Mouse (Mus musculus) neural tube, embryonic 13.5 days (tissue): ENCODE measurements around the gene Olfr1222. TPM values are rescaled to one million over a fixed set of nuclear protein-coding genes. Genes with fewer than 3 reads are reported as not detected.
"Not testable (repeated sequence)": the region's sequence is repeated elsewhere in the genome, so short reads cannot be mapped to it uniquely, and the experiment has no call there.

Experiments
- ATAC-seq: fragments of 200-750 bp; cut with Nextera tagmentation; 2 replicates; pipeline ENCODE4 v1.8.0; 2017; ENCODE audit warnings: low read depth, mild to moderate bottlenecking, moderate TSS enrichment, moderate library complexity
- H3K27ac ChIP-seq: fragments of 300-500 bp; sonication (generic); replicated peaks from 2 replicates; pipeline ENCODE4 v1.5.1; 2015; ENCODE audit warnings: moderate library complexity, mild to moderate bottlenecking, inconsistent platforms
- H3K27me3 ChIP-seq: fragments of 300-500 bp; sonication (generic); 2 replicates; pipeline ENCODE4 v1.6.1; 2015; ENCODE audit warnings: mild to moderate bottlenecking, inconsistent platforms
- H3K36me3 ChIP-seq: fragments of 300-500 bp; sonication (generic); 2 replicates; pipeline ENCODE4 v1.6.1; 2015; ENCODE audit warnings: mild to moderate bottlenecking, inconsistent platforms
- H3K4me1 ChIP-seq: fragments of 300-500 bp; sonication (generic); replicated peaks from 2 replicates; pipeline ENCODE4 v1.6.1; 2015; ENCODE audit warnings: inconsistent platforms
- H3K4me2 ChIP-seq: fragments of 300-500 bp; sonication (generic); 2 replicates; pipeline ENCODE4 v1.6.1; 2015; ENCODE audit warnings: inconsistent platforms, mild to moderate bottlenecking, moderate library complexity
- H3K4me3 ChIP-seq: fragments of 300-500 bp; sonication (generic); 2 replicates; pipeline ENCODE4 v1.5.1; 2015; ENCODE audit warnings: mild to moderate bottlenecking, inconsistent platforms
- H3K9ac ChIP-seq: fragments of 300-500 bp; sonication (generic); 2 replicates; pipeline ENCODE4 v1.6.1; 2015; ENCODE audit warnings: moderate library complexity, mild to moderate bottlenecking, inconsistent platforms
- H3K9me3 ChIP-seq: fragments of 300-500 bp; sonication (generic); 2 replicates; pipeline ENCODE4 v1.6.1; 2016; ENCODE audit warnings: inconsistent platforms
- WGBS: fragments of 180-500 bp; shearing (Covaris S2); methylation state at CpG from one replicate; pipeline ENCODE4 v1.1.7; 2015; 5-methylcytosine and 5-hydroxymethylcytosine counted together
- polyA plus RNA-seq: library from polyadenylated mRNA; unstranded; fragments of >200 nt; fragmentation: Nextera tagmentation; extraction: Ambion mirVana; gene quantifications from 2 replicates; pipeline ENCODE4 v1.2.1, GENCODE M21; 2015

The Olfr1222 gene
- not detected in 2 replicates for polyA plus RNA-seq

DNA sequence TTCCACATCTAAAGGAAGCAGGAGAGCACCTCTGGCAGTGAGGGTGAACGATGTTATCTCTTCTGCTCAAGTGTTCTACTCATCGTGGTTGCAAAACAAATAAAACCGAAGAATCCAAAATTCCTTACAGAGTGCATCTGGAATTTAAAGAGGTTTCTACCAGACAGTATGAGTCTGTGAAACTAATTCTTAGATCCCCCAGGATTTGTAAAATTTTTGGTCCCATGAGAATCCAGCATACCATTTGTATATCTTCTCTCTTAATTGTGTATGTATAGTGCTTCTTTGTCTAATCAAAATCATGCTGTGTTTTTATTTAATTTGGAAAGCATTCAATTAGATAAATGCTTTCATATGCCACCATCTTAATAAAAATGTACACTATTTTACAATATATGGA lies at the start of gene Olfr1222:
Gene Olfr1222 (minus strand): TSS at position 101 of the 400 bp plus-strand sequence.
- H3K4me2 ChIP-seq, result no peak within 1 kb of the TSS
- no peak within 1 kb of the TSS for H3K4me3 ChIP-seq
- H3K9me3 ChIP-seq, result no peaks in the 10 kb centered on the region
- 84% methylated on average over 3 of the region's 3 CpGs for WGBS
- no peak for ATAC-seq
- no peak within 1 kb of the TSS for H3K9ac ChIP-seq
- no peaks in the 10 kb centered on the region for H3K36me3 ChIP-seq
- no peaks in the 10 kb centered on the region for H3K27me3 ChIP-seq
- no peak within 1 kb of the TSS for H3K27ac ChIP-seq
- no peaks in the 10 kb centered on the region for H3K4me1 ChIP-seq

DNA sequence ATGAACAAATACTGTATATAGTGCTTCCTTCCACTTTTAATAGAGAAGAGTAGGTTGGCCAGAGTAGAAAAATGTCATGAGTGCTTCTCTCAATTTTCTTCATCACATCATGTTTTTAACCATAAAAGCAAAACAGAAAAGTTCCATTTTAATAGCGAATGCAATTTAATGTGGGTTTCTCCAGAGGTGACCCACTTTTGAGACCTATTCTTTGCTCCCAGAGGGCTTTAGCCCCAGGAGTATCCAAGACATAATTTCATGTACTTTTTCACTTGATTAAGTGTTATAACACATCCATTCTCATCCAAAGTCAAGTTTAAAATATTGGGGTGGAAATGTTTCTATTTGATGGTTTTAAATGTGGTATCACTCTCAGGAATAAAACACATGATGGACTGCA lies 41.7 kb upstream of the Olfr1222 start, which contains the start of gene Olfr1225:
Gene Olfr1225 (minus strand): TSS at position 101 of the 400 bp plus-strand sequence.
- Histone ChIP-seq H3K4me1 (no peaks in the 10 kb centered on the region), H3K27ac (no peak within 1 kb of the TSS), H3K36me3 (no peaks in the 10 kb centered on the region), H3K4me3 (no peak within 1 kb of the TSS), H3K9ac (no peak within 1 kb of the TSS), H3K27me3 (no peaks in the 10 kb centered on the region), H3K9me3 (no peaks in the 10 kb centered on the region), H3K4me2 (no peak within 1 kb of the TSS)
- 90% methylated on average over 1 of the region's 1 CpGs for WGBS
- ATAC-seq, result no peak

DNA sequence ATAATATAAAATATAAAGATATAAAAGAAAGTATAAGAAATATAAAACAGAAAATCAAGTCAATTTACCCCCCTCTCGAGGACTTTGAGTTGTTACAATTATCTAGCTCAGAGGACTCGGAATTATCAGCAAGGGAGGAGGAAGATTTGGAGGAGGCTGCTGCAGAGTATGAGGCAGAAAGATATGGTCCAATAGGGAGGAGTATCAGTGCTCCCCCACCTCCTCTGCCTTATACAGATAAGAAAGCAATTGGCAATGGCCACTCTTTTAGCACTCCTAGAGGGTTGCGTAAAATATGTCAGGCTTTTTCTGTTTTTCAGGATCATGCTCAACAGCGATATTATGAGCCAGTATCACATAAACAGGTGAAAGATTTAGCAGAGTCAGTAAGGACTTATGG lies 31.9 kb upstream of the Olfr1222 start:
- not testable (repeated sequence) for H3K36me3 ChIP-seq, H3K9me3 ChIP-seq, H3K27me3 ChIP-seq, ATAC-seq, H3K27ac ChIP-seq, H3K4me2 ChIP-seq, H3K4me3 ChIP-seq, H3K9ac ChIP-seq, H3K4me1 ChIP-seq
- WGBS, result 88% methylated on average over 4 of the region's 4 CpGs

DNA sequence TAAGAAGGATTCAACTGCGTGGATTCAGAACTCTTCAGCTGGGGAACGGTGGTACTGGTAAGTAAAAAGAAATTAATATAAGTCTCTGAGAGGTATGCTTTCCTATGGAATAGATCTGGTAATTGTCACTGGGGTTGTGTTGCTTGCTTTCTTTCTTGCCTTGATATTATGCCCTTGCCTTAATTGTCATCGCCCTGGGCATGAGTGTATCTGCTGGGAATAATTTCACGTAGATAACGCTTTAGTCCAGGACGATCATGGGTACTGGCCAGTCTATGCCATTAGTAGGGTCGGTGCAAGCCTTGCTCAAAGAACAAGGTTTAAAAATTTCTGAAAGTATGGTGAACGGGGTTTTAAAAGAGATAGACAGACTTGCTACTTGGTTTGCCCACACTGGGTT lies 31.1 kb upstream of the Olfr1222 start, which contains the start of gene Olfr1224-ps1:
Gene Olfr1224-ps1 (minus strand): TSS at position 101 of the 400 bp plus-strand sequence.
- ATAC-seq, H3K36me3 ChIP-seq, H3K9ac ChIP-seq, H3K27me3 ChIP-seq, H3K27ac ChIP-seq, H3K9me3 ChIP-seq, H3K4me1 ChIP-seq, H3K4me2 ChIP-seq, H3K4me3 ChIP-seq: not testable (repeated sequence)
- WGBS, result 92% methylated on average over 8 of the region's 8 CpGs

DNA sequence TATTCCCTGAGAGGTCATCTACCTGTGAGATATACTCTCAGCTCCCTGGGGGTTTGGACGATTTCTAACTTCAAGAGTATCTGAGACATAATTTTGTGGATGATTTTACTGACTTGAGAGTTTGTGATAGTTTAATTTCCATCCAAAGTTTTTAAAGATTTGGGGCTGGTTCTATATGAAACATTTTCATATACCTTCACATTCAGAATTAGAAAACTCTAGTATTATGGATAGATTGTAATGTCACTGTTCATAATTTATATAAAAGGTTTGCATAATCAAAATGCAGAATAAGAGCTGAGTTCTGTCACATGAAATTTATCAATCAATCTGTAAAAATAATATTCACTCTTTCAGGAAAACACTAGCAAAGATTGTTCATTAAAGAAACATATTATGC lies 18.6 kb upstream of the Olfr1222 start, which contains the start of gene Olfr1223:
Gene Olfr1223 (minus strand): TSS at position 101 of the 400 bp plus-strand sequence.
- no peaks in the 10 kb centered on the region for H3K4me1 ChIP-seq
- H3K27ac ChIP-seq, result no peak within 1 kb of the TSS
- WGBS, result 76% methylated on average over 1 of the region's 1 CpGs
- H3K4me3 ChIP-seq, result no peak within 1 kb of the TSS
- ATAC-seq, result no peak
- no peak within 1 kb of the TSS for H3K4me2 ChIP-seq
- no peak within 1 kb of the TSS for H3K9ac ChIP-seq
- H3K27me3 ChIP-seq, result no peaks in the 10 kb centered on the region
- no peaks in the 10 kb centered on the region for H3K9me3 ChIP-seq
- no peaks in the 10 kb centered on the region for H3K36me3 ChIP-seq

DNA sequence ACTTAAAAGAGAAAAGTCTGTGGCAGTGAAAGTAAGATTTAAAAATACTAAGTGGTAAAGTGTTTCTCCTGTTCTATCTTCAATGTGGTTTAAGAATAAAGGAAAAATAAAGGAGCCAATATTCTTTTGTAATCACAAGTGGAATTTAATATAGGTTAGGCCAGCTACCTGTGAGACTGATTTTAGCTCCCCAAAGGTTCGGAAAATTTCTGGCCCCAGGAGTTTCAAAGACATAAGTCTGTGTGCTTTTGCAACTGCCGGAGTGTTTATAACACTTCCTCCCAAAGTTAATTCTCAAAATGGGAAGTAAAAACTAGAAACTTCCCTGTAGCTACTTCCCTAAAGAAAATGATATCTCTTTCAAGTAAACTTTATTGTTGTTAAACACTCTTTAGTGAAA lies 15.7 kb downstream of the Olfr1222 start, which contains the start of gene Olfr1221:
Gene Olfr1221 (minus strand): TSS at position 101 of the 400 bp plus-strand sequence.
- H3K27me3 ChIP-seq, result no peaks in the 10 kb centered on the region
- no peak within 1 kb of the TSS for H3K4me2 ChIP-seq
- H3K4me1 ChIP-seq, result no peaks in the 10 kb centered on the region
- no peak within 1 kb of the TSS for H3K27ac ChIP-seq
- no peak within 1 kb of the TSS for H3K4me3 ChIP-seq
- ATAC-seq, result no peak
- H3K36me3 ChIP-seq, result no peaks in the 10 kb centered on the region
- 91% methylated on average over 2 of the region's 2 CpGs for WGBS
- no peaks in the 10 kb centered on the region for H3K9me3 ChIP-seq
- no peak within 1 kb of the TSS for H3K9ac ChIP-seq

DNA sequence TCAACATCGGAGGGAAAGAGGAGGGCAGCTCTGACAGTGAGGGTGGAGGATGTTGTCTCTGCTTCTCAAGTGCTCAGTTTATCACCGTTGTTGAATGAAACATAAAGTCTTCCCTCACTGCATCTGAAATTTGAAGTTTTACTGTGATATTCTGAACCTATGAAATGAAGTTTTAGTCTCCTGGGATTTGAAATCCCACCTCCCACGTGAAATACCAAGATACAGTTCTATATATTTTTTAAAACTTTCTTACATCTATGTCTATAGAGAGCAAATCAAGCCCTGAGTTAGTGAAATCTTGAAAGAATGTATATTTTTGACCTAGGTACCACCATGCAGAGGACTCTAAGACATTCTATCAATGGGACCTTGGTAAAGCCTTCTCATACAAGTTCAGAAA lies 26.1 kb downstream of the Olfr1222 start, which contains the start of gene Olfr1220:
Gene Olfr1220 (minus strand): TSS at position 101 of the 400 bp plus-strand sequence.
- H3K27ac ChIP-seq, result no peak within 1 kb of the TSS
- 82% methylated on average over 3 of the region's 3 CpGs for WGBS
- H3K9me3 ChIP-seq, result no peaks in the 10 kb centered on the region

DNA sequence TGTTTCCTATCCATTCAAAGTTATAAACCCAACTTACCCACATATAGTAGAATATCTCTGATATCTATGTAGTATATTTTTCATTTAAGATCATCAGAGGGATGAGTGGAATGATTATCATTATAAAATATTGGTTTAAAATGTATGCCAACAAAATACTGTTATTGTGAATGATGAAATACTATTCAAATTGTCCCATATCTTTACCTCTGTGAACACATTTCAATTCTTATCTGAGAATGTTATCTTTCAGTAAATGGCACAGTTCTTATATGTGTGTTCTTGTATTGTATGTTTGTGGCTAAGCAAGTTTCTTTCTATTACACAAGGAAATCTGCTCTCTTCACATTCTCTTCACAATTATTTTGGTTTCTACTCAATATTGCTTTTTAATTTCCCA lies 27.2 kb downstream of the Olfr1222 start:
- Histone ChIP-seq H3K4me2 (no peak overlapping the region), H3K4me3 (no peak overlapping the region), H3K36me3 (no peaks in the 10 kb centered on the region), H3K9me3 (no peaks in the 10 kb centered on the region), H3K4me1 (no peaks in the 10 kb centered on the region), H3K27me3 (no peaks in the 10 kb centered on the region), H3K27ac (no peak overlapping the region), H3K9ac (no peak overlapping the region)
- no peak for ATAC-seq

More for the DNA sequence above, 26.1 kb downstream of the Olfr1222 start, which contains the start of gene Olfr1220:
- Histone ChIP-seq H3K4me3 (no peak within 1 kb of the TSS), H3K4me2 (no peak within 1 kb of the TSS), H3K36me3 (no peaks in the 10 kb centered on the region), H3K4me1 (no peaks in the 10 kb centered on the region), H3K9ac (no peak within 1 kb of the TSS), H3K27me3 (no peaks in the 10 kb centered on the region)
- no peak for ATAC-seq

DNA sequence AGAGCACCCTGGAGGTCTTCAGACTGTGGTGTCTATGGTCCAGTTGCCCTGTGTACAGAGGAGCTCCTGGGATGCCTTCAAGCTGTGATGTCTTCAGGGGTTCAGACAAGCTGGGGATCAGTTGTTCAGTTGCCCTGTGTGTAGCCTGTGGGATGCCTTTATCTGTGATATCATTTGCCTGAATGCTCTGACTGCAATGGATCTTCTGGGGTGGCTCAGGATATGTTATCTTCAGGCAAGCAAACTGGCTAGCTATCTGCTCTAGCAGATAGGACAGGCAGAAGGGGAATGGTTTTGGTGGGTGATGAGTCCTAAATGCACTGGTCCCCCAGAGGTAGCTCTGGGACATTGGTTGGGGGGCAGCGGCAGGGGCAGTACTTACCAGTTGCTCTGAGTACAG lies 39.0 kb downstream of the Olfr1222 start:
- H3K9ac ChIP-seq, result no peak overlapping the region
- no peaks in the 10 kb centered on the region for H3K27me3 ChIP-seq
- WGBS, result 100% methylated on average over 1 of the region's 1 CpGs
- H3K4me3 ChIP-seq, result no peak overlapping the region
- no peaks in the 10 kb centered on the region for H3K4me1 ChIP-seq
- ATAC-seq, result no peak
- no peaks in the 10 kb centered on the region for H3K36me3 ChIP-seq
- H3K9me3 ChIP-seq, result no peaks in the 10 kb centered on the region
- H3K4me2 ChIP-seq, result no peak overlapping the region
- H3K27ac ChIP-seq, result no peak overlapping the region

DNA sequence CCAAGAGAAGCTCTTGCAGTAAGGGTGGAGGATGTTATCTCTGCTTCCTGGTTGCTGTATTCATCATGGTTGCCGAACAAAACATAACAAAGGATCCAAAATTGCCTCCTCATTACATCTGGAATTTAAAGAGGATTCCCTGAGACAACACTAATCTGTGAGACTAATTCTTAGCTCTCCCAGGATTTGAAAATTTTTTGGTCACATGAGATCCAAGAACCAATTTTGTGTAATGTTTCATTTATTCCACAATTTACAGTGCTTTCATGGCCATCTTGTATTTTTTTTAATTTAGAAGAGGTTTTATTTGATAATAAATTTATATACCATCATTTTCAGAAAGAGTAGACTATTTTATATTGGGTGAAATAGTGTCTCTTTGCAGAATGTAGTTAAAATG lies 49.4 kb downstream of the Olfr1222 start, which contains the start of gene Olfr1219:
Gene Olfr1219 (minus strand): TSS at position 101 of the 400 bp plus-strand sequence.
- Histone ChIP-seq H3K9me3 (no peaks in the 10 kb centered on the region), H3K27ac (no peak within 1 kb of the TSS), H3K36me3 (no peaks in the 10 kb centered on the region), H3K9ac (no peak within 1 kb of the TSS), H3K4me1 (no peaks in the 10 kb centered on the region), H3K4me2 (no peak within 1 kb of the TSS), H3K4me3 (no peak within 1 kb of the TSS), H3K27me3 (no peaks in the 10 kb centered on the region)
- ATAC-seq, result no peak
- WGBS, result 58% methylated on average over 1 of the region's 1 CpGs

DNA sequence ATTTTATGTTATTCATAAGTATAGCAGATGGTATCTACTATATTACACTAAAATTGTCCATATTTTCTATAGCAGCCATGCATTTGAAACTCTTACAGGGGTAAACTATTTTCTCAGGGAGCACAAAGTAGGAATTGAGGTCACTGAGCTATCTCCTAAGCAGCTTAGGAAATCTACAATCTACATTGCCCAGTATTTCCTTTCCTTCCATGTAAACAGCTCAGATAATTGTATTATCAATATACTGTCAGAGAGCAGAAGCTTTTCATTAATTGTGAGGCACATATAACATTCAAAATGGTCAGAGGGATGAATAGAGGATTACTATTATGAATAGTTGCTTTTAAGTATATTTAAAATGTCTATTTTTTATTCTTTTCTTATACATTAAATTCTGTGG lies 51.4 kb downstream of the Olfr1222 start:
- Histone ChIP-seq H3K27me3 (no peaks in the 10 kb centered on the region), H3K4me2 (no peak overlapping the region), H3K4me1 (no peaks in the 10 kb centered on the region), H3K27ac (no peak overlapping the region), H3K9ac (no peak overlapping the region), H3K4me3 (no peak overlapping the region), H3K36me3 (no peaks in the 10 kb centered on the region), H3K9me3 (no peaks in the 10 kb centered on the region)
- no peak for ATAC-seq
